Mouse (Mus musculus) lung, adult 2 months (tissue): Measurements from ENCODE around the gene Cmtm2a. TPM values are rescaled to one million over a fixed set of nuclear protein-coding genes. Genes with fewer than 3 reads are reported as not detected.

Source experiments
- DNase-seq: peaks from one replicate; pipeline ENCODE4 v3.0.0; 2022
- H3K4me1 ChIP-seq: fragments of 200-500 bp; 2 replicates; pipeline ENCODE4 v1.6.1; 2011; ENCODE audit warnings: low read length; ENCODE audit not compliant: control insufficient read depth, insufficient read depth
- H3K4me3 ChIP-seq: fragments of 200-500 bp; replicated peaks from 2 replicates; pipeline ENCODE3; 2011; ENCODE audit warnings: low read depth, mild to moderate bottlenecking, control low read depth, low read length; ENCODE audit errors: extremely low read depth
- CTCF ChIP-seq: fragments of 200-500 bp; IDR thresholded peaks from 2 replicates; pipeline ENCODE4 v1.5.1; 2011; ENCODE audit warnings: mild to moderate bottlenecking, low read length, control low read depth; ENCODE audit not compliant: insufficient read depth
- POLR2A ChIP-seq: fragments of 200-500 bp; IDR thresholded peaks from 2 replicates; pipeline ENCODE4 v1.6.1; 2011; ENCODE audit warnings: low read depth, mild to moderate bottlenecking, control low read depth, low read length, borderline replicate concordance; ENCODE audit errors: extremely low read depth
- WGBS: fragments of 180-500 bp; shearing (Covaris S2); methylation state at CpG from one replicate; pipeline ENCODE4 v1.1.7; 2018; 5-methylcytosine and 5-hydroxymethylcytosine counted together
- polyA plus RNA-seq: library from polyadenylated mRNA; depleted of rRNA; stranded (reverse); fragments of >200 nt; gene quantifications from 2 replicates; pipeline ENCODE4 v1.2.3, GENCODE M21; 2012; rRNA removed

Gene Cmtm2a
- polyA plus RNA-seq, 1 experiment: not detected

- Histone ChIP-seq H3K4me3 (peak within 1 kb of the TSS; percentile 74), H3K4me1 (peaks cover 5% of the 10 kb centered on the region)
- TF ChIP-seq CTCF (no peak), POLR2A (peak; percentile 93; the same call in 1 of the 2 replicates)
- under 1% methylated on average over 28 of the region's 28 CpGs for WGBS
- peak; percentile 75 for DNase-seq
Observed at GRCm38 (mm10) chr8:104248276-104248675, 44.7 kb downstream of the Cmtm2a start, which contains the start of gene Tk2. Gene Tk2 (minus strand): TSS chr8:104248558.

- 3% methylated on average over 11 of the region's 11 CpGs for WGBS
- Histone ChIP-seq H3K4me1 (peaks cover 5% of the 10 kb centered on the region), H3K4me3 (peak overlapping the region; percentile 74)
- DNase-seq: no peak
- TF ChIP-seq CTCF (no peak), POLR2A (no peak)
Observed at GRCm38 (mm10) chr8:104247908-104248275, 45.1 kb downstream of the Cmtm2a start.

GRCm38 (mm10) chr8:104247054-104247907 lies 45.7 kb downstream of the Cmtm2a start:
- DNase-seq: no peak
- Histone ChIP-seq H3K4me1 (peaks cover 5% of the 10 kb centered on the region), H3K4me3 (peak overlapping the region; percentile 74)
- WGBS: 46% methylated on average over 22 of the region's 22 CpGs
- no peak for TF ChIP-seq CTCF
- TF ChIP-seq POLR2A: no peak

- DNase-seq: no peak
- Histone ChIP-seq H3K4me1 (peaks cover 5% of the 10 kb centered on the region), H3K4me3 (no peak overlapping the region)
- TF ChIP-seq CTCF (no peak), POLR2A (no peak)
- 67% methylated on average over 4 of the region's 4 CpGs for WGBS
Observed at GRCm38 (mm10) chr8:104246621-104247020, 46.4 kb downstream of the Cmtm2a start.

GRCm38 (mm10) chr8:104242038-104242644 lies 50.8 kb downstream of the Cmtm2a start:
- no peak for DNase-seq
- 79% methylated on average over 12 of the region's 12 CpGs for WGBS
- TF ChIP-seq CTCF (no peak), POLR2A (no peak)

GRCm38 (mm10) chr8:104239418-104239861 lies 53.5 kb downstream of the Cmtm2a start:
- DNase-seq: no peak
- WGBS: 49% methylated on average over 10 of the region's 10 CpGs

More at GRCm38 (mm10) chr8:104242038-104242644, 50.8 kb downstream of the Cmtm2a start:
- H3K4me1 ChIP-seq: peaks cover 5% of the 10 kb centered on the region
- H3K4me3 ChIP-seq: no peak overlapping the region

GRCm38 (mm10) chr8:104234573-104234972 lies 58.4 kb downstream of the Cmtm2a start:
- TF ChIP-seq CTCF: 0 out of 2 replicates have a peak, but pooled peaks have one; percentile 24
- TF ChIP-seq POLR2A: no peak
- Histone ChIP-seq H3K4me3 (no peak overlapping the region), H3K4me1 (no peaks in the 10 kb centered on the region)
- no peak for DNase-seq
- 58% methylated on average over 6 of the region's 6 CpGs for WGBS

More at GRCm38 (mm10) chr8:104239418-104239861, 53.5 kb downstream of the Cmtm2a start:
- TF ChIP-seq POLR2A (no peak), CTCF (no peak)
- no peak overlapping the region for H3K4me3 ChIP-seq
- no peaks in the 10 kb centered on the region for H3K4me1 ChIP-seq

- WGBS: 88% methylated on average over 5 of the region's 5 CpGs
- DNase-seq: no peak
- no peaks in the 10 kb centered on the region for H3K4me1 ChIP-seq
- H3K4me3 ChIP-seq: no peak overlapping the region
- TF ChIP-seq CTCF: no peak
- no peak for TF ChIP-seq POLR2A
Observed at GRCm38 (mm10) chr8:104232919-104233318, 60.1 kb downstream of the Cmtm2a start.

- Histone ChIP-seq H3K4me1 (no peaks in the 10 kb centered on the region), H3K4me3 (no peak overlapping the region)
- TF ChIP-seq CTCF (no peak), POLR2A (no peak)
- 97% methylated on average over 4 of the region's 4 CpGs for WGBS
- DNase-seq: no peak
Observed at GRCm38 (mm10) chr8:104232039-104232438, 60.9 kb downstream of the Cmtm2a start.

Other genes starting within 250 kb of the Cmtm2a start
- 515 and 566 TPM in 2 replicates for gene Cdh5, start 191.6 kb downstream of the Cmtm2a start, polyA plus RNA-seq
- gene Bean1, start 122.7 kb downstream of the Cmtm2a start, polyA plus RNA-seq: 0.62 and 1.3 TPM in 2 replicates
- 21.9 and 25.0 TPM in 2 replicates for gene Tk2, start 44.6 kb downstream of the Cmtm2a start, polyA plus RNA-seq
- 6.1 and 9.5 TPM in 2 replicates for gene Cklf, start 42.3 kb downstream of the Cmtm2a start, polyA plus RNA-seq
- gene Gm45711, start 16.9 kb upstream of the Cmtm2a start, polyA plus RNA-seq: not detected in 2 replicates
- gene Cmtm1, start 17.0 kb upstream of the Cmtm2a start, polyA plus RNA-seq: not detected in 2 replicates
- not detected in 2 replicates for gene Gm11020, start 28.4 kb upstream of the Cmtm2a start, polyA plus RNA-seq
- gene Cmtm2b, start 29.0 kb upstream of the Cmtm2a start, polyA plus RNA-seq: not detected in 2 replicates
- gene Cmtm3, start 46.2 kb upstream of the Cmtm2a start, polyA plus RNA-seq: 154 and 173 TPM in 2 replicates
- gene Cmtm4, start 102.6 kb upstream of the Cmtm2a start, polyA plus RNA-seq: 14.9 and 22.4 TPM in 2 replicates
- gene Dync1li2, start 149.9 kb upstream of the Cmtm2a start, polyA plus RNA-seq: 20.2 and 32.1 TPM in 2 replicates
- gene Terb1, start 216.7 kb upstream of the Cmtm2a start, polyA plus RNA-seq: 0.05 and 0.07 TPM in 2 replicates
- 7.4 and 17.1 TPM in 2 replicates for gene Nae1, start 241.5 kb upstream of the Cmtm2a start, polyA plus RNA-seq
- gene Car7, start 241.5 kb upstream of the Cmtm2a start, polyA plus RNA-seq: 1.4 and 1.8 TPM in 2 replicates